Mouse (Mus musculus): Measurements from ENCODE around the gene Polr1c. TPM values are rescaled to one million over a fixed set of nuclear protein-coding genes. Genes with fewer than 3 reads are reported as not detected.

The Polr1c gene
- polyA plus RNA-seq, 1 experiment: 125 TPM

DNA sequence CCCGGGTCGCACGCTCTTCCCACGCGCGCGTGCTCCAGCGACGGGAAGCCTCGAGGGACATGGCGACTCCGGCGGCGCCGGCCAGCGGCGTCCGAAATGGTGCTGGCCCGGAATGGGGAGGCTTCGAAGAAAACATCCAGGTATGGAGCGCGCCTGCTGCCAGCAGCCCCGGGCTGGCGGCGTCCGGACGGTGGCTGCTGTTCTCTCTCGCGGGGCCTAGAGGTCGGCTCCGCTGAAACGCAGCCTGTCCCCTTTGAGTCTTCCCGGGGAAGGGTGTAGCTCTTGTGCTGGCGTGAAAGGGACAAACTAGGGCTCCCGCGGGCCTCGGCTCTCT lies 302 bp upstream of the Polr1c start:
- Histone ChIP-seq H3K4me3 (ENCODE audit: insufficient read depth, poor library complexity, severe bottlenecking) (peak overlapping the region; percentile 99), H3K79me3 (ENCODE audit: low read depth) (peaks cover 34% of the 10 kb centered on the region), H3K27me3 (ENCODE audit: control insufficient read depth, insufficient read depth, insufficient read length) (no peaks in the 10 kb centered on the region), H3ac (ENCODE audit: control insufficient read depth, insufficient read length, low read depth) (peak overlapping the region; percentile 70), H3K79me2 (ENCODE audit: control insufficient read depth, insufficient read depth) (peaks cover 64% of the 10 kb centered on the region), H3K36me3 (ENCODE audit: control insufficient read depth, insufficient read depth) (peaks cover 71% of the 10 kb centered on the region)
- TF ChIP-seq USF1 (IDR thresholded peaks at IDR 0.05; ENCODE audit: low read depth): no peak
- TF ChIP-seq CTCF (IDR thresholded peaks at IDR 0.05; ENCODE audit: control insufficient read depth, insufficient read depth, insufficient read length): no peak

DNA sequence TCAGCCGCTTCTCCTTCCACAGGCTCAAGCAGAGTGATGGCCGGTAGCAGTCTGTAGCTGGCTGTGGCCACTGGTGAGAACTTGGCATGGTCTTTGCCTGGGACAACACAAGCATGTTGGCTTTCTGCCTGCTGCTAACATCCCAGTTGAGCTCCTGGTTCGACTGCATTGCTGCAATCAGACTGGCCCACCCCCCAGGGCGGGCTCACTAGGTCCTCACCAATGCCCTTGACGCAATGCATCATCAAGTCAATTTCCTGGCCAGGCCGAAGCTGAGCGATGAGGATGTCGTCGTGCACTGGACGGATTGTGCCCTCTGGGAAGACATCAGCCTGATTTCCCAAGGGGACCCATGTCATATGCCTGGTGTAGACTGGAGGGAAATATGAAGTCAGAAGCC lies 3.3 kb downstream of the Polr1c start:
- no peak for TF ChIP-seq MYOG (IDR thresholded peaks at IDR 0.05; ENCODE audit: control insufficient read depth, extremely low read depth, insufficient read length)
- TF ChIP-seq MAX (IDR thresholded peaks at IDR 0.05): no peak
- TF ChIP-seq FOSL1 (IDR thresholded peaks at IDR 0.05; ENCODE audit: insufficient read depth, low read length, poor library complexity, severe bottlenecking): no peak
- TF ChIP-seq MYOD1 (IDR thresholded peaks at IDR 0.05; ENCODE audit: control insufficient read depth, insufficient read length, low read depth): no peak
- TF ChIP-seq CEBPB (IDR thresholded peaks at IDR 0.05; ENCODE audit: low read depth): no peak
- TF ChIP-seq USF1 (IDR thresholded peaks at IDR 0.05; ENCODE audit: low read depth): no peak
- no peaks in the 10 kb centered on the region for H3K27me3 ChIP-seq (ENCODE audit: control insufficient read depth, insufficient read depth, insufficient read length)
- peaks cover 34% of the 10 kb centered on the region for H3K79me3 ChIP-seq (ENCODE audit: low read depth)
- H3K79me2 ChIP-seq (ENCODE audit: control insufficient read depth, insufficient read depth): peaks cover 56% of the 10 kb centered on the region
- no peak overlapping the region for H3ac ChIP-seq (ENCODE audit: control insufficient read depth, insufficient read length, low read depth)
- H3K36me3 ChIP-seq (ENCODE audit: control insufficient read depth, insufficient read depth): peaks cover 77% of the 10 kb centered on the region
- H3K4me3 ChIP-seq (ENCODE audit: insufficient read depth, poor library complexity, severe bottlenecking): no peak overlapping the region

DNA sequence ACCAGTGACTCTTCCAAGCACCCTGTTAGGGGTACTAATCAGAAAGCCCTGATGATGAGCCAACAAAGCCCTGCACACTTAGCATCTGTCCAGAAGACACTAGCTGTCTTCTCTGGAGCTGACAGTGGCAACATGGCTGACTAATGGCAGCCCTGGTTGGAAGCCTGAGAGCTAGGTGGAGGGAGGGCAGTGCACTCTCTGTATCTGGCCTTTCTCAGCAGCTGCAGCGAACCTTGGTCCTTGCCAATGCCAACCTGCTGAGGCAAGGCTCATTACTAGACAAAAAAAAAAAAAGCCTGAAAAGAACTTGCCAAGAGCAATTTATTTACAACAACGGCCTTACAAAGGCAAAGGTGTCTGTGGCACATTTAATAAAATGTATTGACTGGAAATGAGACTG lies 4.2 kb downstream of the Polr1c start:
- Histone ChIP-seq H3ac (ENCODE audit: control insufficient read depth, insufficient read length, low read depth) (no peak overlapping the region), H3K79me2 (ENCODE audit: control insufficient read depth, insufficient read depth) (peaks cover 46% of the 10 kb centered on the region), H3K27me3 (ENCODE audit: control insufficient read depth, insufficient read depth, insufficient read length) (no peaks in the 10 kb centered on the region), H3K4me3 (ENCODE audit: insufficient read depth, poor library complexity, severe bottlenecking) (no peak overlapping the region), H3K36me3 (ENCODE audit: control insufficient read depth, insufficient read depth) (peaks cover 79% of the 10 kb centered on the region), H3K79me3 (ENCODE audit: low read depth) (peaks cover 27% of the 10 kb centered on the region)
- TF ChIP-seq FOSL1 (IDR thresholded peaks at IDR 0.05; ENCODE audit: insufficient read depth, low read length, poor library complexity, severe bottlenecking) (no peak), USF1 (IDR thresholded peaks at IDR 0.05; ENCODE audit: low read depth) (no peak), MYOG (IDR thresholded peaks at IDR 0.05; ENCODE audit: control insufficient read depth, extremely low read depth, insufficient read length) (no peak), MYOD1 (IDR thresholded peaks at IDR 0.05; ENCODE audit: control insufficient read depth, insufficient read length, low read depth) (no peak), MAX (IDR thresholded peaks at IDR 0.05) (no peak)

DNA sequence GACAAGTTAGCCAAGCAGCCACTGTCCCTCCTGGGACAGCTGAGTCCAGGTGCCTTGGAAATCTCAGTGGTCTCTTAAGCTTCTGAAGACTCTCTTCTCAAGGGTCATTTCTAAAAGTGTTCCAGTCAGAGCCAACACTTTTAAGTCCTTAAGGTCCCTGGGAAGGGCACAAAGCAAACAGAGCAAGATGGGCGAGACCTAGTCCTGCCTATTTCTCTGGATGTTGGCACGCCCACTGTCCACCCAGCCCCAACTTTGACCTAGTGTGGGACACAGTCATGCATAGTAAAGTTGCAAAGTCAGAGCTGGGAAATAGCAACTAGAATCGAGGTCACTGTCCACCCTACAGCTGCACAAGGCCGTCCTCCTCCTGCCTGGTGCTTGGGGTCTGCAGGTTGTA lies 4.9 kb downstream of the Polr1c start:
- no peak overlapping the region for H3ac ChIP-seq (ENCODE audit: control insufficient read depth, insufficient read length, low read depth)
- peaks cover 85% of the 10 kb centered on the region for H3K36me3 ChIP-seq (ENCODE audit: control insufficient read depth, insufficient read depth)
- H3K79me2 ChIP-seq (ENCODE audit: control insufficient read depth, insufficient read depth): peaks cover 40% of the 10 kb centered on the region
- no peak overlapping the region for H3K4me3 ChIP-seq (ENCODE audit: insufficient read depth, poor library complexity, severe bottlenecking)
- H3K27me3 ChIP-seq (ENCODE audit: control insufficient read depth, insufficient read depth, insufficient read length): no peaks in the 10 kb centered on the region
- TF ChIP-seq FOSL1 (IDR thresholded peaks at IDR 0.05; ENCODE audit: insufficient read depth, low read length, poor library complexity, severe bottlenecking): no peak
- TF ChIP-seq MYOG (IDR thresholded peaks at IDR 0.05; ENCODE audit: control insufficient read depth, extremely low read depth, insufficient read length): no peak
- no peak for TF ChIP-seq CTCF (IDR thresholded peaks at IDR 0.05; ENCODE audit: control insufficient read depth, insufficient read depth, insufficient read length)
- no peak for TF ChIP-seq CEBPB (IDR thresholded peaks at IDR 0.05; ENCODE audit: low read depth)
- TF ChIP-seq MAX (IDR thresholded peaks at IDR 0.05): no peak
- TF ChIP-seq USF1 (IDR thresholded peaks at IDR 0.05; ENCODE audit: low read depth): no peak
- TF ChIP-seq MYOD1 (IDR thresholded peaks at IDR 0.05; ENCODE audit: control insufficient read depth, insufficient read length, low read depth): no peak
- H3K79me3 ChIP-seq (ENCODE audit: low read depth): peaks cover 22% of the 10 kb centered on the region

DNA sequence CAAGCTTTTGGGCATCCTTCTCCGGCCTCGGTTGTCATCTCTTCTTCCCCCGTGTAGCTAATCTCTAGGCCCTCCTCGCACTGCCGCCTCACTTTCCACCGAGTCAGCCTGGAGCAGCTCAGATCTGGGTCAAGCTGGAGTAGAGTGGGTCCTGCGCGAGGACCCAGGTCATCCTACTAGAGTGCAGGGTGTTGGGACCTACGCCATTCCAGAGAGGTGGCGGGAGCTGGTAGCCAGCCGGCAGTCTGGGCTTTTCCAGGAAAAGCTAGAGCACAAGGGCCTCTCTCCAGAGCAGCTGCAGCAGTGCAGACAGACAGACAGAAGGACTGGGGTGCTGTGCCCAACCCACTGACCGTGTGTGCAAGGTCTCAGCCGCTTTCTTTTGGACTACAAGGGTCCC lies 5.6 kb downstream of the Polr1c start:
- H3ac ChIP-seq (ENCODE audit: control insufficient read depth, insufficient read length, low read depth): no peak overlapping the region
- H3K36me3 ChIP-seq (ENCODE audit: control insufficient read depth, insufficient read depth): peaks cover 92% of the 10 kb centered on the region

DNA sequence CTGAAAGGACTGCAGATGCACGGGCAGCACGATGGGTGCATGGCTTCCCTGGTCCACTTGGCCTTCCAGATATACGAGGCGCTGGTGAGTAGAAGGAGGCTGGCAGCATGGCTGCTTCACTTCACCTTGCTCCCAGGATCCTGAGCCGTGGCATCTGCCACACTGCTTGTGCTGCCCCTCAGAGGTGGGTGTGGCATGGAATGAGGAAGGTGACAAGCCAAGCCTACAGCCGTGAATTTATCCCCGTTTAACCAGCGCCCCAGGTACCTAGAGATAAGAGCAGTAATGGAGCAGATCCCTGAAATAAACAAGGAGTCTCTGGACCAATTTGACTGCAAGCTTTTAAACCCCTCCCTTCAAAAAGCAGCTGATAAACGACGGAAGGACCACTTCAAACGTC lies 6.4 kb downstream of the Polr1c start:
- Histone ChIP-seq H3K36me3 (ENCODE audit: control insufficient read depth, insufficient read depth) (peaks cover 97% of the 10 kb centered on the region), H3ac (ENCODE audit: control insufficient read depth, insufficient read length, low read depth) (no peak overlapping the region), H3K27me3 (ENCODE audit: control insufficient read depth, insufficient read depth, insufficient read length) (no peaks in the 10 kb centered on the region), H3K4me3 (ENCODE audit: insufficient read depth, poor library complexity, severe bottlenecking) (no peak overlapping the region), H3K79me3 (ENCODE audit: low read depth) (peaks cover 10% of the 10 kb centered on the region), H3K79me2 (ENCODE audit: control insufficient read depth, insufficient read depth) (peaks cover 25% of the 10 kb centered on the region)
- TF ChIP-seq USF1 (IDR thresholded peaks at IDR 0.05; ENCODE audit: low read depth) (no peak), FOSL1 (IDR thresholded peaks at IDR 0.05; ENCODE audit: insufficient read depth, low read length, poor library complexity, severe bottlenecking) (no peak), CEBPB (IDR thresholded peaks at IDR 0.05; ENCODE audit: low read depth) (no peak), MYOD1 (IDR thresholded peaks at IDR 0.05; ENCODE audit: control insufficient read depth, insufficient read length, low read depth) (no peak), CTCF (IDR thresholded peaks at IDR 0.05; ENCODE audit: control insufficient read depth, insufficient read depth, insufficient read length) (no peak), MAX (IDR thresholded peaks at IDR 0.05) (no peak), MYOG (IDR thresholded peaks at IDR 0.05; ENCODE audit: control insufficient read depth, extremely low read depth, insufficient read length) (no peak)

More for the DNA sequence above, 5.6 kb downstream of the Polr1c start:
- TF ChIP-seq CEBPB (IDR thresholded peaks at IDR 0.05; ENCODE audit: low read depth): no peak
- no peak for TF ChIP-seq MYOG (IDR thresholded peaks at IDR 0.05; ENCODE audit: control insufficient read depth, extremely low read depth, insufficient read length)
- TF ChIP-seq FOSL1 (IDR thresholded peaks at IDR 0.05; ENCODE audit: insufficient read depth, low read length, poor library complexity, severe bottlenecking): no peak
- TF ChIP-seq USF1 (IDR thresholded peaks at IDR 0.05; ENCODE audit: low read depth): no peak
- no peak for TF ChIP-seq MYOD1 (IDR thresholded peaks at IDR 0.05; ENCODE audit: control insufficient read depth, insufficient read length, low read depth)
- TF ChIP-seq CTCF (IDR thresholded peaks at IDR 0.05; ENCODE audit: control insufficient read depth, insufficient read depth, insufficient read length): no peak
- no peak for TF ChIP-seq MAX (IDR thresholded peaks at IDR 0.05)
- Histone ChIP-seq H3K79me2 (ENCODE audit: control insufficient read depth, insufficient read depth) (peaks cover 33% of the 10 kb centered on the region), H3K79me3 (ENCODE audit: low read depth) (peaks cover 18% of the 10 kb centered on the region), H3K4me3 (ENCODE audit: insufficient read depth, poor library complexity, severe bottlenecking) (no peak overlapping the region), H3K27me3 (ENCODE audit: control insufficient read depth, insufficient read depth, insufficient read length) (no peaks in the 10 kb centered on the region)

Measured in C2C12 (cell line).